Mouse (Mus musculus) kidney, adult 2 months (tissue): ENCODE measurements around the gene Efcab11.

ENCODE experiments used
- CTCF ChIP-seq: fragments of 200-500 bp; conservative IDR thresholded peaks from 2 replicates; pipeline ENCODE4 v1.5.1; 2011; ENCODE audit warnings: low read depth, mild to moderate bottlenecking, control low read depth, low read length, moderate library complexity, mixed read lengths; ENCODE audit not compliant: insufficient read depth, insufficient read length
- POLR2A ChIP-seq: fragments of 200-500 bp; IDR thresholded peaks from one replicate; pipeline ENCODE4 v1.6.1; 2011; ENCODE audit warnings: low read depth, low read length, control low read depth

GRCm38 (mm10) chr12:99646556-99647354 lies 237.5 kb downstream of the Efcab11 start:
- no peak for TF ChIP-seq CTCF
- no peak for TF ChIP-seq POLR2A
